Mouse (Mus musculus) MEL (cell line): ENCODE measurements at regions not wholly inside any gene's neighbourhood (a gene's known extent, or its start where the extent isn't known, plus 50 kb on each side); places are given as distances from the start of the nearest gene placed in this dataset.

Experiments used
- BHLHE40 ChIP-seq: IDR thresholded peaks from 2 replicates; pipeline ENCODE4 v1.6.1; 2012; ENCODE audit warnings: low read depth, mild to moderate bottlenecking, inconsistent platforms, low read length, improper control_type of control experiment, borderline replicate concordance
- CTCF ChIP-seq, 3 experiments: IDR thresholded peaks in 2 of 3; conservative IDR thresholded peaks in 1 of 3; 2 replicates each; pipeline ENCODE4 v1.5.1; 2011 to 2012; ENCODE audit warnings: low read length in 3 of 3, low read depth in 2 of 3, mild to moderate bottlenecking in 2 of 3, improper control_type of control experiment in 1 of 3, inconsistent platforms in 1 of 3, mixed read lengths in 1 of 3, moderate library complexity in 1 of 3; ENCODE audit not compliant: control insufficient read depth in 1 of 3, insufficient read depth in 1 of 3, poor library complexity in 1 of 3, severe bottlenecking in 1 of 3
- MAFK ChIP-seq: IDR thresholded peaks from 2 replicates; pipeline ENCODE4 v1.6.1; 2011; ENCODE audit warnings: low read depth, mild to moderate bottlenecking, low read length, improper control_type of control experiment, borderline replicate concordance
- MAX ChIP-seq: IDR thresholded peaks from 2 replicates; pipeline ENCODE4 v1.6.1; 2011; ENCODE audit warnings: low read length, improper control_type of control experiment
- POLR2A ChIP-seq, 2 experiments: IDR thresholded peaks; 2 replicates each; pipeline ENCODE4 v1.6.1; 2011 to 2012; ENCODE audit warnings: low read length in 2 of 2, mild to moderate bottlenecking in 2 of 2, control low read depth in 1 of 2, improper control_type of control experiment in 1 of 2, low read depth in 1 of 2, moderate library complexity in 1 of 2; ENCODE audit not compliant: control insufficient read depth in 1 of 2, insufficient read depth in 1 of 2, poor library complexity in 1 of 2
- USF1 ChIP-seq: IDR thresholded peaks from 2 replicates; pipeline ENCODE4 v1.6.1; 2014; ENCODE audit warnings: low read depth, mild to moderate bottlenecking, inconsistent platforms, low read length, improper control_type of control experiment, moderate library complexity
- ZMIZ1 ChIP-seq: IDR thresholded peaks from 2 replicates; pipeline ENCODE4 v1.6.1; 2012; ENCODE audit warnings: low read depth, mild to moderate bottlenecking, inconsistent platforms, low read length, improper control_type of control experiment, moderate library complexity

- TF ChIP-seq MAFK (no peak), USF1 (no peak), MAX (no peak), CTCF (IDR thresholded peaks at IDR 0.05 in 2 of 3, conservative IDR thresholded peaks at IDR 0.05 in 1 of 3; ENCODE audit: control insufficient read depth in 1 of 3, insufficient read depth in 1 of 3, low read depth in 2 of 3, low read length in 3 of 3, poor library complexity in 1 of 3, severe bottlenecking in 1 of 3) (no peak), POLR2A (IDR thresholded peaks at IDR 0.05; ENCODE audit: control insufficient read depth in 1 of 2, insufficient read depth in 1 of 2, low read depth in 1 of 2, low read length in 2 of 2, poor library complexity in 1 of 2) (no peak), ZMIZ1 (no peak), BHLHE40 (no peak)
These were observed 121.3 kb upstream of the Cxxc4 start for GRCm38 (mm10) chr3:134115007-134115406.
